Mouse (Mus musculus) fibroblast of lung, adult 2 months (primary cell): ENCODE measurements around the gene Wdr48.
A peak's percentile ranks its signal among the peaks of the same experiment; 100 is the strongest.

Experiments used
- DNase-seq: peaks from one replicate; pipeline ENCODE4 v3.0.0-alpha.2; 2011; ENCODE audit warnings: low read depth

Gene Wdr48

DNA sequence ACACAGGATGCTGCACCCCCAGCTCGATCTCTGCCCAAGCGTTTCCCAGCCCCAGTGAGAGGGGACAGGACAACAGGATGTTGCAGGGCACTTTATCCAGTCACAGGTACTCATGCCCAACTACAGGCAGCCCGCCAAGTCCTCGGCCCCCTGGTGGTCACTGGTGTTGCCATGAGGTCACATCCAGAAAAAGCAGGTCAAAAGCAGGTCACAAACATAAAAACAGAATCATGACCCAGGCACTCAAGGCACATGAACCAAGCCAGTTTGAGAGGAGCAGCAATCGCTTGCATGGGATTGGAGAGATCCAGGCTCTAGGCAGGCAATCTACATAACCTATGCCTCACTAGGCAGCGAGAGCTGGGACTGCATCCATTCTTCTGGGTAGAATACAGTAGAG lies 75.5 kb downstream of the Wdr48 start:
- DNase-seq = no peak

DNA sequence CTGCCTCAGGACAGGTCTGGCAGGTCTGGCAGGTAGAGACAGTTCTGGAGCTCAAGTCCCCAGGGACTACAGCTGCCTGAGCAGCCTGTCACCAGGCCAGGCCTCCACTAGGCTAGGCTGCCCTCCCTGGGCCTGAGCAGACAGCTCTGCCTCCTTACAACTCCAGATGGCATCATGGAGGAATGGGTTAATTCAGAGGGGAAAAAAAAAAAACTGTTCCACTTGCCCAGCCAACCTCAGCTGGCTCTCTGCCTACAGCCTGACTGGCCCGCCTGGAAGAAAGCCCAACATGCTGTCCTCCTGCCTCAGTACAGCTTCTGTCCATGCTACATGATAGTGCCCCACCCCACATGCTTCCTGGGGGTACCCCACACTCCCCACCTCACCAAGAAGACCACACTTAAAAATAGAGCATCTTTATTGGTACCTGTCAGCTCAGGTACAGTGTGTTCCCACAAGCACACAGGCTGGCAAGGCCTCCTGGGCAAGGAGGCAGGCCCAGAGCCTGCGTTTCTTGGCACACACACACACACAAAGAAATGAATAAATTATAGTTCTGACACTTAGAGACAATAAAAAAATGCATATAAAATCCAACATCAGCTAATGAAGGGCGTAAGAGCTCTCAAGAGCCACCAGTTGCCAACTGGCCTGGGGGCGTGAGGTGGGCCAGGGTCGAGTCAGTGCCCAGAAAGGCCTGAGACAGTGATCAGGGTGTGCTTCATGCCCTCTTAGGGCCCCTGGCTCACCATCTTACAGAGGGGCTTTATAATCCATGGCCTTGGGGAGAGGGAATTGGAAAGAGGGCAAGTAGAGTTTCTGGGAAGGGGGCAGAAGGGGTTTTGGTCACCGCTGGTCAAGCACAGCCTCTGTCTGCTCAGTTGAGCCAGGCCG lies 76.3 kb downstream of the Wdr48 start:
- peak; percentile 52 for DNase-seq

GRCm38 (mm10) chr9:119972166-119972565 lies 77.5 kb downstream of the Wdr48 start:
- no peak for DNase-seq

GRCm38 (mm10) chr9:119972582-119972981 lies 77.9 kb downstream of the Wdr48 start:
- DNase-seq = no peak

DNA sequence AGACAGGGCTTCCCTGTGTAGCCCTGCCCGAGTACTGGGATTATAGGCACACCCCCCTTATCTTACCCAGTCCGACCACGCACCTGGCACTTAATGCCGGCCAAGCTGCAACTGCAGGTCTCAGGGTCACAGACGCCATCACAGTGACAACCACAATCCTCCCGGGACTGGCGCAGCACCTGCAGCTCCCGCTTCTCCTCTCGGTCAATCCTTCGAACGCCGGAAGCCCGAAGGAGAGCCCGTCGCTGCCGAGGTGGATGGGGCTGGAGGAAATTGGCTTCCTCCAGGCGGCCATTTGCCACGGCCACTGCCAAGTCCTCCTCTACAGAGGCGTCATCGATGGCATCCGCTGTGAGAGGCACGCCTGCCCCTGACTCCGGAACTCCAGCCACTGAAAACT lies 78.6 kb downstream of the Wdr48 start:
- no peak for DNase-seq

DNA sequence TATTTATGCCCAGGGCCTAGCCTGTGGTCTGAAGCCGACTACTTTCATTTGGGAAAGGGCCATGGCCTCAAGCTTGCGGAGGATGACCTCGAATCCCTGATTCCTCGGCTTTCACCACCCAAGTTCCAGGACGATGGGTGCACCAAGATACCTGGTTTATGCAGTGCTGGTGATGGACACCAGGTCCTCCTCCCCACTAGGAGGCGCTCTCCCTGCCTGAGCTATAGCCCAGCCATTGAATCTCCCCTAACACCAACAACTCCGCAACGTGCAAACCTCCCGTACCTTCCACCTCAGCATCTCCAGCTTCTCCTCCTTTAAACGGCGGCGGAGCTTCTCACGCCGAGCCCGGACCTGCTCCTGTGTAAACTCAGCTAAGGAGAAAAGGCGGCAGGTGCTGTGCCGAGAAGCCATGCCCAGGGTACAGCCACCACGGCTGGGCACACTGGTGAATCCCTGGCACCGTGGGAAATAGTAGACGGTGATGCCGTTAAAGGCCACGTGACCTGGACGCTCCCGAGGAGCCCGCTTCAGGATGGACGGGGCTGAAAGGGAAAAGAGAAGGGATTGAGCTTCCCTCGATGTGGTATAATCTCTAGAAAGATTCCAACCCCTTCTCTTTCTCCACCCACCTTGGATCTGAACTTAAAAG lies 79.3 kb downstream of the Wdr48 start:
- no peak for DNase-seq

- no peak for DNase-seq
These were observed 79.9 kb downstream of the Wdr48 start for GRCm38 (mm10) chr9:119974609-119975008.

GRCm38 (mm10) chr9:119975286-119975685 lies 80.6 kb downstream of the Wdr48 start:
- no peak for DNase-seq
